21 mouse cellular contexts compared by ENCODE assay signal in genomic region chr17:86002113-86002512, GRCm38 (mm10).
DNase-seq lines count a peak whose midpoint lies in the region; ATAC-seq and TF ChIP-seq lines count a peak whose summit lies in the region.
"Had no signal": no experiment of that assay in that cellular context is flagged by ENCODE, and none has a peak within 500 bp of the region (broad histone marks: within the 10 kb centered on the region; RNA-seq: fewer than 3 reads in every experiment).

No protein-coding gene starts in this region.

- no peak overlapping the region for H3K9ac ChIP-seq in liver, embryonic 11.5 days (ENCODE audit: low read depth, low read length)
- no peak overlapping the region for H3K9ac ChIP-seq in liver, postnatal 0 days (replicated peaks)
- H3K9ac ChIP-seq in liver, embryonic 16.5 days (ENCODE audit: low read depth, low read length) = no peak overlapping the region
- H3K9ac ChIP-seq in forebrain, embryonic 15.5 days (replicated peaks) = no peak overlapping the region
- H3K9ac ChIP-seq: embryonic facial prominence, embryonic 12.5 days; forebrain, embryonic 13.5 days; heart, embryonic 15.5 days; hindbrain, embryonic 13.5 days had no signal

- no peak overlapping the region for H3K4me3 ChIP-seq in liver, embryonic 11.5 days (ENCODE audit: low read depth, low read length)
- H3K4me3 ChIP-seq in liver, postnatal 0 days (ENCODE audit: low read depth, low read length) = no peak overlapping the region
- no peak overlapping the region for H3K4me3 ChIP-seq in liver, embryonic 16.5 days (ENCODE audit: low read depth, low read length)
- H3K4me3 ChIP-seq in forebrain, embryonic 15.5 days = no peak overlapping the region
- H3K4me3 ChIP-seq: embryonic facial prominence, embryonic 12.5 days; forebrain, embryonic 13.5 days; heart, embryonic 10.5 days; heart, embryonic 15.5 days; hindbrain, embryonic 13.5 days had no signal

- no peak overlapping the region for H3K4me2 ChIP-seq in liver, embryonic 11.5 days
- no peak overlapping the region for H3K4me2 ChIP-seq in liver, postnatal 0 days (ENCODE audit: low read depth, low read length)
- H3K4me2 ChIP-seq in liver, embryonic 16.5 days (ENCODE audit: low read depth, low read length) = no peak overlapping the region
- H3K4me2 ChIP-seq in forebrain, embryonic 15.5 days (replicated peaks) = no peak overlapping the region
- H3K4me2 ChIP-seq: embryonic facial prominence, embryonic 12.5 days; forebrain, embryonic 13.5 days; heart, embryonic 15.5 days; hindbrain, embryonic 13.5 days had no signal

- peak overlapping the region; percentile 9; the same call in 1 of the 2 replicates for H3K27ac ChIP-seq in liver, embryonic 11.5 days (ENCODE audit: low read depth, low read length)
- no peak overlapping the region for H3K27ac ChIP-seq in liver, postnatal 0 days (ENCODE audit: low read depth)
- no peak overlapping the region for H3K27ac ChIP-seq in liver, embryonic 16.5 days (ENCODE audit: low read length)
- no peak overlapping the region for H3K27ac ChIP-seq in forebrain, embryonic 15.5 days (replicated peaks)
- H3K27ac ChIP-seq: embryonic facial prominence, embryonic 12.5 days; forebrain, embryonic 13.5 days; heart, embryonic 10.5 days; heart, embryonic 15.5 days; hindbrain, embryonic 13.5 days; hindbrain, postnatal 0 days had no signal

- WGBS in liver, embryonic 11.5 days = 80% methylated on average over 6 of the region's 6 CpGs
- 70% methylated on average over 6 of the region's 6 CpGs for WGBS in liver, postnatal 0 days (ENCODE audit: insufficient replicate concordance)
- 41% methylated on average over 6 of the region's 6 CpGs for WGBS in liver, embryonic 16.5 days (ENCODE audit: insufficient replicate concordance)
- 98% methylated on average over 6 of the region's 6 CpGs for whole genome bisulfite sequencing in forebrain, embryonic 15.5 days

- ATAC-seq in liver, embryonic 11.5 days (replicated peaks; ENCODE audit: low FRiP score) = peak; percentile 73
- ATAC-seq in liver, postnatal 0 days = no peak
- peak; percentile 57; the same call in 1 of the 2 replicates for ATAC-seq in erythroid progenitor cell, adult 5-6 weeks (replicated peaks; ENCODE audit: low FRiP score, poor library complexity, severe bottlenecking)
- ATAC-seq in liver, embryonic 16.5 days (ENCODE audit: low read depth) = peak; percentile 54
- ATAC-seq in forebrain, embryonic 15.5 days (replicated peaks) = no peak
- ATAC-seq: forebrain, embryonic 13.5 days; hindbrain, postnatal 0 days had no signal

- H3K36me3 ChIP-seq in liver, embryonic 11.5 days (ENCODE audit: control insufficient read depth, insufficient read depth, low read length) = peaks cover 9% of the 10 kb centered on the region; the same call in 1 of the 2 replicates
- H3K36me3 ChIP-seq in liver, postnatal 0 days (replicated peaks; ENCODE audit: insufficient read depth, low read length) = peaks cover 8% of the 10 kb centered on the region; the same call in 1 of the 2 replicates
- peaks cover 9% of the 10 kb centered on the region for H3K36me3 ChIP-seq in liver, embryonic 16.5 days (ENCODE audit: control insufficient read depth, insufficient read depth)
- H3K36me3 ChIP-seq in forebrain, embryonic 15.5 days = peaks cover 8% of the 10 kb centered on the region; the same call in 1 of the 2 replicates

- TF ChIP-seq EP300 in liver, postnatal 0 days (IDR thresholded peaks at IDR 0.05; ENCODE audit: low read depth) = no peak

- H3K4me1 ChIP-seq in liver, embryonic 11.5 days (replicated peaks; ENCODE audit: control insufficient read depth, insufficient read depth, low read length) = no peaks in the 10 kb centered on the region
- H3K4me1 ChIP-seq in liver, postnatal 0 days (ENCODE audit: insufficient read depth) = no peaks in the 10 kb centered on the region
- no peaks in the 10 kb centered on the region; the same call in 1 of the 2 replicates for H3K4me1 ChIP-seq in liver, embryonic 16.5 days (ENCODE audit: control insufficient read depth, low read depth, low read length)
- no peaks in the 10 kb centered on the region for H3K4me1 ChIP-seq in forebrain, embryonic 15.5 days
- H3K4me1 ChIP-seq: embryonic facial prominence, embryonic 12.5 days; forebrain, embryonic 13.5 days; heart, embryonic 10.5 days; heart, embryonic 15.5 days; hindbrain, embryonic 13.5 days had no signal

- no peaks in the 10 kb centered on the region for H3K27me3 ChIP-seq in liver, embryonic 11.5 days (replicated peaks; ENCODE audit: control insufficient read depth, insufficient read depth, low read length)
- H3K27me3 ChIP-seq in liver, postnatal 0 days (ENCODE audit: insufficient read depth, low read length) = no peaks in the 10 kb centered on the region
- H3K27me3 ChIP-seq in liver, embryonic 16.5 days (ENCODE audit: control insufficient read depth, insufficient read depth, low read depth, low read length) = no peaks in the 10 kb centered on the region
- H3K27me3 ChIP-seq in forebrain, embryonic 15.5 days = no peaks in the 10 kb centered on the region
- H3K27me3 ChIP-seq: CH12.LX; embryonic facial prominence, embryonic 12.5 days; forebrain, embryonic 13.5 days; heart, embryonic 15.5 days; hindbrain, embryonic 13.5 days had no signal

- no peaks in the 10 kb centered on the region for H3K9me3 ChIP-seq in liver, embryonic 11.5 days (ENCODE audit: control insufficient read depth, low read length)
- H3K9me3 ChIP-seq in liver, postnatal 0 days (ENCODE audit: low read length) = no peaks in the 10 kb centered on the region
- no peaks in the 10 kb centered on the region for H3K9me3 ChIP-seq in liver, embryonic 16.5 days (replicated peaks; ENCODE audit: control insufficient read depth, low read length)
- H3K9me3 ChIP-seq in forebrain, embryonic 15.5 days = peaks cover 7% of the 10 kb centered on the region; the same call in 1 of the 2 replicates
- H3K9me3 ChIP-seq: forebrain, embryonic 13.5 days; heart, embryonic 10.5 days had no signal

- no peak for TF ChIP-seq CTCF in liver, postnatal 0 days (IDR thresholded peaks at IDR 0.05; ENCODE audit: low read depth)

- no peak for DNase-seq in liver, embryonic 11.5 days (ENCODE audit: low spot score)
- DNase-seq in liver, postnatal 0 days = no peak
- no peak for DNase-seq in lung, adult 18-20 months
- DNase-seq in cerebellum, postnatal 10 days = no peak
- DNase-seq: adrenal gland, adult 2 months; adrenal gland, postnatal 25 days; cerebellum, adult 18-20 months; cerebellum, postnatal 14 days; gastrocnemius, postnatal 36 days; heart, adult 18-20 months; heart, postnatal 14 days had no signal

Comparison
In these comparisons a context has a peak if more than half of its experiments do, and no peak if none do; other contexts are left out.
1. ATAC-seq: peak in liver, embryonic 11.5 days (single experiment), erythroid progenitor cell, adult 5-6 weeks (single experiment) and liver, embryonic 16.5 days (single experiment); none in liver, postnatal 0 days (single experiment) and forebrain, embryonic 15.5 days (single experiment).